Mouse (Mus musculus): Measurements from ENCODE around the gene Pigs. TPM values are rescaled to one million over a fixed set of nuclear protein-coding genes. Genes with fewer than 3 reads are reported as not detected.

Gene Pigs
- polyA plus RNA-seq, 1 experiment from 2014 or later, result 36.0 TPM

DNA sequence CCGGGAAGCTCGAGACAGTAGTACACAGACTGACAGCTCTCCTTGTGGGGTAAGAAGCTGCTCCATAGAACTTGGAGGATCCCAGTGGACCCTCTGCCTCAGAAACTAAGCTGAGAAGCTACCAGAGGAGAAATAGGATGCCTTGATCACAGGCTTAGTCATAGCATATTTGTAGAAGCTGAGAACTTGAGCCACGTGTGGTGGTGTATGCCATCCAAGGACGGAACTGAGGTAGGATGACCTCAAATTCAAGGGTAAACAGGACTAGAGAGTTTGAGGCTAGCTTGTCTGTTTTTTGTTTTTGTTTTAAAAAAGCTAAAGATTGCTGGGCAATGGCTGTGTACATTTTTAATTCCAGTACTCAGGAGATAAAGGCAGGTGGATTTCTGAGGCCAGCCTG, 22.9 kb upstream of the Pigs start:
- no peak for ATAC-seq (ENCODE audit: low read depth)
- Histone ChIP-seq H3K9me3 (replicated peaks; ENCODE audit: control insufficient read depth, low read length) (no peaks in the 10 kb centered on the region), H3K27me3 (ENCODE audit: control insufficient read depth, insufficient read depth, low read depth, low read length) (no peaks in the 10 kb centered on the region), H3K4me3 (ENCODE audit: low read depth, low read length) (peak overlapping the region; percentile 9; the same call in 1 of the 2 replicates), H3K4me2 (ENCODE audit: low read depth, low read length) (peak overlapping the region; percentile 15; the same call in 1 of the 2 replicates), H3K4me1 (ENCODE audit: control insufficient read depth, low read depth, low read length) (peaks cover 28% of the 10 kb centered on the region), H3K36me3 (ENCODE audit: control insufficient read depth, insufficient read depth) (peaks cover 56% of the 10 kb centered on the region), H3K27ac (ENCODE audit: low read length) (no peak overlapping the region), H3K9ac (ENCODE audit: low read depth, low read length) (no peak overlapping the region)
- WGBS (ENCODE audit: insufficient replicate concordance), result 81% methylated on average over 4 of the region's 4 CpGs

- Histone ChIP-seq H3K4me2 (ENCODE audit: low read depth, low read length) (no peak overlapping the region), H3K27ac (ENCODE audit: low read length) (no peak overlapping the region), H3K9me3 (replicated peaks; ENCODE audit: control insufficient read depth, low read length) (no peaks in the 10 kb centered on the region), H3K4me3 (ENCODE audit: low read depth, low read length) (no peak overlapping the region), H3K4me1 (ENCODE audit: control insufficient read depth, low read depth, low read length) (peaks cover 5% of the 10 kb centered on the region), H3K27me3 (ENCODE audit: control insufficient read depth, insufficient read depth, low read depth, low read length) (no peaks in the 10 kb centered on the region), H3K9ac (ENCODE audit: low read depth, low read length) (no peak overlapping the region), H3K36me3 (ENCODE audit: control insufficient read depth, insufficient read depth) (peaks cover 72% of the 10 kb centered on the region)
- ATAC-seq (ENCODE audit: low read depth), result no peak
- 90% methylated on average over 8 of the region's 8 CpGs for WGBS (ENCODE audit: insufficient replicate concordance)
Observed at GRCm38 (mm10) chr11:78310861-78311511, 17.2 kb upstream of the Pigs start.

- H3K4me2 ChIP-seq (ENCODE audit: low read depth, low read length), result no peak overlapping the region
- H3K4me1 ChIP-seq (ENCODE audit: control insufficient read depth, low read depth, low read length), result no peaks in the 10 kb centered on the region
- no peaks in the 10 kb centered on the region for H3K27me3 ChIP-seq (ENCODE audit: control insufficient read depth, insufficient read depth, low read depth, low read length)
- peaks cover 75% of the 10 kb centered on the region for H3K36me3 ChIP-seq (ENCODE audit: control insufficient read depth, insufficient read depth)
- no peak overlapping the region for H3K27ac ChIP-seq (ENCODE audit: low read length)
- no peaks in the 10 kb centered on the region for H3K9me3 ChIP-seq (replicated peaks; ENCODE audit: control insufficient read depth, low read length)
- 98% methylated on average over 2 of the region's 2 CpGs for WGBS (ENCODE audit: insufficient replicate concordance)
- no peak for ATAC-seq (ENCODE audit: low read depth)
- H3K9ac ChIP-seq (ENCODE audit: low read depth, low read length), result no peak overlapping the region
- H3K4me3 ChIP-seq (ENCODE audit: low read depth, low read length), result no peak overlapping the region
Observed at GRCm38 (mm10) chr11:78313662-78314061, 14.6 kb upstream of the Pigs start.

GRCm38 (mm10) chr11:78318411-78318810, 9.8 kb upstream of the Pigs start:
- no peak overlapping the region for H3K9ac ChIP-seq (ENCODE audit: low read depth, low read length)
- H3K36me3 ChIP-seq (ENCODE audit: control insufficient read depth, insufficient read depth), result peaks cover 83% of the 10 kb centered on the region
- H3K27me3 ChIP-seq (ENCODE audit: control insufficient read depth, insufficient read depth, low read depth, low read length), result no peaks in the 10 kb centered on the region
- no peak for ATAC-seq (ENCODE audit: low read depth)
- no peak overlapping the region for H3K4me3 ChIP-seq (ENCODE audit: low read depth, low read length)
- no peak overlapping the region for H3K4me2 ChIP-seq (ENCODE audit: low read depth, low read length)
- H3K4me1 ChIP-seq (ENCODE audit: control insufficient read depth, low read depth, low read length), result peaks cover 15% of the 10 kb centered on the region
- no peak overlapping the region for H3K27ac ChIP-seq (ENCODE audit: low read length)
- WGBS (ENCODE audit: insufficient replicate concordance), result 84% methylated on average over 2 of the region's 2 CpGs
- no peaks in the 10 kb centered on the region for H3K9me3 ChIP-seq (replicated peaks; ENCODE audit: control insufficient read depth, low read length)

GRCm38 (mm10) chr11:78322076-78322831, 6.0 kb upstream of the Pigs start:
- WGBS (ENCODE audit: insufficient replicate concordance), result 70% methylated on average over 2 of the region's 2 CpGs
- no peaks in the 10 kb centered on the region for H3K27me3 ChIP-seq (ENCODE audit: control insufficient read depth, insufficient read depth, low read depth, low read length)
- no peak for ATAC-seq (ENCODE audit: low read depth)
- no peaks in the 10 kb centered on the region for H3K9me3 ChIP-seq (replicated peaks; ENCODE audit: control insufficient read depth, low read length)
- H3K4me2 ChIP-seq (ENCODE audit: low read depth, low read length), result no peak overlapping the region
- H3K4me3 ChIP-seq (ENCODE audit: low read depth, low read length), result no peak overlapping the region
- H3K27ac ChIP-seq (ENCODE audit: low read length), result peak overlapping the region; percentile 72
- H3K4me1 ChIP-seq (ENCODE audit: control insufficient read depth, low read depth, low read length), result peaks cover 17% of the 10 kb centered on the region
- H3K9ac ChIP-seq (ENCODE audit: low read depth, low read length), result no peak overlapping the region
- peaks cover 48% of the 10 kb centered on the region for H3K36me3 ChIP-seq (ENCODE audit: control insufficient read depth, insufficient read depth)

DNA sequence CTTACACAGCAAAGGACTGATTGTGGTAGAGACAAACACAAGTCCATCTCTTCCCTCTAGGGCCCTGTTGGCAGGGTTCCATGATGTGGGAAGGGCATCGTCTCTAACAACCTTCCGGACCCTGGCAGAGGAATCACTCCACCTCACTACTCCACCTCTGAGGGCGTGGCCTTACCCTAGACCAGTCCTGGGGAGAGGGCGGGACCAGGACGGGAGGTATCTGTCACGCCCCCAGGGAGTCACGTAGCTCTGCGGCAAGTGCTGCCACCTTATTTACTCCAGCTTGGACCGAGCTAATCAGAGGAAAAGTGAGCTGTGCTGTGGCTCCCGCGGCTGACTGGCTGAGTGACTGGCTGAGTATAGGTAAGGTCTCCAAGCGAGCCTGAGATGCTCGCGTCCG, 5.4 kb upstream of the Pigs start, which contains the start of gene Aldoc:
Gene Aldoc, plus strand, starts transcription at position 109 of the 400 bp plus-strand sequence.
- 4% methylated on average over 15 of the region's 15 CpGs for WGBS (ENCODE audit: insufficient replicate concordance)
- H3K4me2 ChIP-seq (ENCODE audit: low read depth, low read length), result peak within 1 kb of the TSS; percentile 47
- peaks cover 17% of the 10 kb centered on the region for H3K4me1 ChIP-seq (ENCODE audit: control insufficient read depth, low read depth, low read length)
- H3K9me3 ChIP-seq (replicated peaks; ENCODE audit: control insufficient read depth, low read length), result no peaks in the 10 kb centered on the region
- H3K4me3 ChIP-seq (ENCODE audit: low read depth, low read length), result peak within 1 kb of the TSS; percentile 43
- peak within 1 kb of the TSS; percentile 45 for H3K9ac ChIP-seq (ENCODE audit: low read depth, low read length)
- no peaks in the 10 kb centered on the region for H3K27me3 ChIP-seq (ENCODE audit: control insufficient read depth, insufficient read depth, low read depth, low read length)
- peaks cover 42% of the 10 kb centered on the region for H3K36me3 ChIP-seq (ENCODE audit: control insufficient read depth, insufficient read depth)
- H3K27ac ChIP-seq (ENCODE audit: low read length), result peak within 1 kb of the TSS; percentile 72
- ATAC-seq (ENCODE audit: low read depth), result peak; percentile 99

DNA sequence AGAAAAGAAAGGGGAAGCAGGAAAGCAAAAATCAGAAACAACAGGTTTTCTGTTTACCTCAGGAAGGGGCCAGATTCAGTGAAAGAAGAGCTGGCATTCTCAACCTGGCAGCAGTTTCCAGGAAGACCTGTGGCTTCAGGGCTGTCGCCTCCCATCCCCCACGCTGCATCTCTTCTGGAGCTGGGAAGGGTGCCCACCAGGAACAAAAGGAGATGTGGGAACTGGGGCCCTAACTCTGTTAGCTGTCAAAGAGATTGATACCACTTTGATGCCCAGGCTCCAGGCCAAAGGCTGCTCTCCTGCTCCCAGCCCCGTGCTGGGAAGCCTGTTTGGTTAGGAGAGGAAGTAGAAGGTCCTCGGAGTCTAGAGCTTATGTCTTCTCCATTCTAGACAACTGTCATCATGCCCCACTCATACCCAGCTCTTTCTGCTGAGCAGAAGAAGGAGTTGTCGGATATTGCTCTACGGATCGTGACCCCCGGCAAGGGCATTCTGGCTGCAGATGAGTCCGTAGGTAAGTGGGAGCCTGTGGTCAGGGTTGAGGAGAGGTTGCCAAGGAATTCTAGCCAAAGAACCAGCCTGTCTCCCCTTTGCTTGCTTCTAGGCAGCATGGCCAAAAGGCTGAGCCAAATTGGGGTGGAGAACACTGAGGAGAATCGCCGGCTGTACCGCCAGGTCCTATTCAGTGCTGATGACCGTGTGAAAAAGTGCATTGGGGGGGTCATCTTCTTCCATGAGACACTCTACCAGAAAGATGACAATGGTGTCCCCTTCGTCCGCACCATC, 4.0 kb upstream of the Pigs start:
- H3K36me3 ChIP-seq (ENCODE audit: control insufficient read depth, insufficient read depth), result peaks cover 29% of the 10 kb centered on the region
- 80% methylated on average over 15 of the region's 15 CpGs for WGBS (ENCODE audit: insufficient replicate concordance)
- H3K27ac ChIP-seq (ENCODE audit: low read length), result no peak overlapping the region
- H3K4me2 ChIP-seq (ENCODE audit: low read depth, low read length), result no peak overlapping the region
- no peak for ATAC-seq (ENCODE audit: low read depth)
- H3K27me3 ChIP-seq (ENCODE audit: control insufficient read depth, insufficient read depth, low read depth, low read length), result no peaks in the 10 kb centered on the region
- no peak overlapping the region for H3K4me3 ChIP-seq (ENCODE audit: low read depth, low read length)
- H3K9ac ChIP-seq (ENCODE audit: low read depth, low read length), result no peak overlapping the region
- peaks cover 22% of the 10 kb centered on the region for H3K4me1 ChIP-seq (ENCODE audit: control insufficient read depth, low read depth, low read length)
- H3K9me3 ChIP-seq (replicated peaks; ENCODE audit: control insufficient read depth, low read length), result no peaks in the 10 kb centered on the region

DNA sequence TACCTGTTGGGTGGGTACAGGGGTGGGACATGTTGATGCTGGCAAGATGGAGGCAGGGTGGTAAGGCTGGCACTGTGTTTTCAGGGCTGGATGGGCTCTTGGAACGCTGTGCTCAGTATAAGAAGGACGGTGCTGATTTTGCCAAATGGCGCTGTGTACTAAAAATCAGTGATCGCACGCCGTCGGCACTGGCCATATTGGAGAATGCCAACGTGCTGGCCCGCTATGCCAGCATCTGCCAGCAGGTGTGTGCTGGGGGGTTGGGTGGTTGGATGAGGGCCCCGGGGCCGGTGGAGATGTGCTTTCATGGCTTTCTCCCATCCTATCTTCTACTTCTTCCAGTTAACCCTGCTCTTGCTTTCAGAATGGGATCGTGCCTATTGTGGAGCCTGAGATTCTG, 3.2 kb upstream of the Pigs start:
- Histone ChIP-seq H3K9ac (ENCODE audit: low read depth, low read length) (no peak overlapping the region), H3K4me2 (ENCODE audit: low read depth, low read length) (no peak overlapping the region), H3K4me1 (ENCODE audit: control insufficient read depth, low read depth, low read length) (peaks cover 24% of the 10 kb centered on the region), H3K9me3 (replicated peaks; ENCODE audit: control insufficient read depth, low read length) (no peaks in the 10 kb centered on the region), H3K27me3 (ENCODE audit: control insufficient read depth, insufficient read depth, low read depth, low read length) (no peaks in the 10 kb centered on the region), H3K4me3 (ENCODE audit: low read depth, low read length) (no peak overlapping the region), H3K36me3 (ENCODE audit: control insufficient read depth, insufficient read depth) (peaks cover 23% of the 10 kb centered on the region), H3K27ac (ENCODE audit: low read length) (no peak overlapping the region)
- 87% methylated on average over 12 of the region's 12 CpGs for WGBS (ENCODE audit: insufficient replicate concordance)
- no peak for ATAC-seq (ENCODE audit: low read depth)

All from liver, embryonic 16.5 days (tissue).